Mouse (Mus musculus) testis, postnatal 10 days (tissue): Measurements from ENCODE around the gene Igf1r.

ENCODE experiments used
- DNase-seq: peaks from one replicate; pipeline ENCODE4 v3.0.0; 2021; ENCODE audit warnings: low spot score

Gene Igf1r

GRCm38 (mm10) chr7:68228491-68228890, 275.9 kb downstream of the Igf1r start:
- no peak for DNase-seq

DNA sequence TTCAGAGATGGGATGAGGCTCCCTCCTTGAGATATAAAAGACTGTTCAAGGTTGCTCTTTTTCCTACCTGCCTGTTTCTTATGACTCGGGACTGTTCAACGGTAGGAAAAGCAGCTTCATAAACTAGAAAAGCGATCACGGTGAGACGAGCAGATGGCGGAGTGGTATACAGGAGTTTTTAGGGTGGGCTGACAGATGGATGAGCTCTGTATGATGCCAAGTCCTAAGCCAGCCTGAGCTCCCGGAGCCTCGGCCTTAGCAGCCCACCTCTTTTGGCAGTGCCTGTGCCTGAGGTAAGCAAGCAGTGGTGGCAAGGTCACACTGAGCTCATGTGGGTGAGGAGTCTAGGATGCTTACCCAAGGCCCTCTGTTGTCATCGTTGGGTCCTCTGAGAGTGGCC, 278.2 kb downstream of the Igf1r start:
- DNase-seq, result no peak

GRCm38 (mm10) chr7:68232521-68232920, 279.9 kb downstream of the Igf1r start:
- DNase-seq, result no peak

DNA sequence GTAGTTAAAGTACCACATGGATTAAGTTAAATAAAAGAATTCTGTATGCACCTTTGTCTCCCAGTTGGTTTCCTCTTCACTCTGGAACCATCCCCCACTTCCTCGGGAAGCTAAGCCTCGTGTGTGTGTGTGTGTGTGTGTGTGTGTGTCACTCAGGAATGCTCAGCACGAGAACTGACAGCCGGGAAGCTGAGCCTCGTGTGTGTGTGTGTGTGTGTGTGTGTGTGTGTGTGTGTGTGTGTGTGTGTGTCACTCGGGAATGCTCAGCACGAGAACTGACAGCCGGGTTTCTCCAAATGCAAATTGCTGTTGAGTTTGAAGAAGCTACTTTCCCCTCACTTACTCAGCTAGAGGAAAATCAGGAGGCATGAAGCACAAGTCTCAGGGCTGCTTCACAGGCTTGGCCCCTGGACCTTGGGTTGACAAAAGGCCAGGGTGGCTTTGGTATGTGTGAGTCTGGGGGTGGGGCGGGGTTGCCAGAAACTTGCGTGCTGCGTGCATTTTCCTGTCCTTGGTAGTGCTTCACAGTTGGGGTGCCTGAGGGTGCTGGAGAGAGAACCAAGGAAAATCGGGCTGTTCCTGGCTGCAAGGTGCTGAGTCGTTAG, 281.1 kb downstream of the Igf1r start:
- DNase-seq, result no peak

DNA sequence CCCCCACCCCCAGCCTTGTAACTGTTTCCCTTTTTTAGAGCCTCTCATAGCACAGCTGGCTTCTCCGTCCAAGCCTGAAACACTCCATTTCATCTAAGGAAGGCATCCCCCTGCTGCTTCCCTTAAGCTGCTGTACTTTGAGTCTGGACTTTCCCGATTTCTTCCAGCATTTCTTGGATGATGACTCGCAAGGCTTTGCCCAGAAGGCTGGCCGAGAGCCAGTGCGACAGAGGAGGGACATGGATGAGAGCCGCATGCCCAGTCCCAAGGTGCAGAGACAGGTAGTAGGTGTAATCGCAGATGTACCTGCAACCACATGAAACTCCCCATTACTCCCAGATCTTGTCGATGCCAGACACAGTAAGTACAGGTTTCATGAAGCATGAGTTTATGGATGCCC, 284.2 kb downstream of the Igf1r start:
- DNase-seq, result no peak

DNA sequence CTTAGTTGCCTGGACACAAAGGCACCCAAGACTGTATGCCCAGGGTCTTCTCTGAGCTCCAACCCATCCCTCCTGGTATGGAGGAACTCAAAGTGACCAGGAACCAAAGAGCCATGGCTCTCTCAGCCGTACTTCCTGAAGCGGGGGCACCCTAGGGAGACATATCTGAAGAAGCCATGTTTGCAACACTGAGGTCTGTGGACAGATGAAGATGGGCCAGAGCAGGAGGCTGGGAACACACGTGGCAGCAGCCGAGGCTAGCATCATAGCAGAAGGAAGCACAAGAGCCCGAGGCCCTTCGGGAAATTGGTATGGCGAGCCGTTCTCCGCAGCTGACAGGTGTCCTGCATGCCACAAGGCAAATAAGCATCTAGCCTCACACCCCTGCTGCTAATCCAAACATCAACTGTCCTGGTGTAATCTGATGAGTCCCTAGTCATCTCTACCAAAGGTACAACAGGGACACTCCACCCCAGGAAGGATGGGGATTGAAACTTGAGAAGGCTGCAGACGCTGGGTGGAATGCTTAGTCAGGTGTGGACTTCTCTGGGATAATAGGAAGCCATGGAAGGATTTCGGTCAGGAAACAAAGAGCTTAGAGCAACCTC, 286.7 kb downstream of the Igf1r start:
- no peak for DNase-seq

DNA sequence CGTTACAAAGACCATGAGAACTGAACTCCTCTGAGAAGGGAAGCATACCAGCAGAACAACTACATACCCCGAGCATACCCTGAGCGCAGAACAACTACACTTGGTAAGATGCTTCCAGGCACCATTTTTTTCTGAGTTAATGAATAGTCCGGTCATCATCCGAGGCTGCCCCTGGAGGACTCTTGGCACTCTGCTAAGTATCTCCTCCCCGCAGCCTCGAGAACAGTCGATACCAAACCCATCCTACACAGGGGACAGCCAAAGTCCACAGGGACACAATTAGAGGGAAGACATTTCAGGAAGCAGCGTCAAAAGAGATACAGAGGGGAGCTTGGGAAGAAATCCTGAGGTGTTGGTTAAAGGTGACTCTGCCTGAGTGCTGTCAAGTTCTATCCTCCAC, 288.6 kb downstream of the Igf1r start:
- no peak for DNase-seq

DNA sequence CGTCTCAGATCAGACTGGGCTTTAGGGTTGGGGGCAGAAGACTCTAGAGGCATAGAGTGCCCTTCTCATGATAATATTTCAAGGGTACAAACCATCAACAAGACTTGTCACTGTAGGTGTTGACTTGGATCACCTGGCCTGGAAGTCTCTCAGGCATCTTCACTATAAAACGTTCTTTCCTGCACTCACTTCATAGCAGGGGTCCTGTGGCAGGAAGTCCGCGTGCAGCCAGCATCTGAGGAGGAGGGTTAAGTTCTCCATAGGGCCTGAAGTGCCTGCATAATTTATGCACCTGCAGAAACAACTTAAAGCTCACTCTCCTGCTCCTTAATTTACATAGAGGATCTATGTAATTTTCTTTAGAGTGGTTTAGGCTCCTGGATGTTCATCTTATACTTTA, 293.1 kb downstream of the Igf1r start:
- DNase-seq, result no peak

- no peak for DNase-seq
Measured at GRCm38 (mm10) chr7:68246249-68246648, 293.6 kb downstream of the Igf1r start.

- no peak for DNase-seq
Measured at GRCm38 (mm10) chr7:68250411-68250810, 297.8 kb downstream of the Igf1r start.

GRCm38 (mm10) chr7:68250902-68251301, 298.3 kb downstream of the Igf1r start:
- no peak for DNase-seq

DNA sequence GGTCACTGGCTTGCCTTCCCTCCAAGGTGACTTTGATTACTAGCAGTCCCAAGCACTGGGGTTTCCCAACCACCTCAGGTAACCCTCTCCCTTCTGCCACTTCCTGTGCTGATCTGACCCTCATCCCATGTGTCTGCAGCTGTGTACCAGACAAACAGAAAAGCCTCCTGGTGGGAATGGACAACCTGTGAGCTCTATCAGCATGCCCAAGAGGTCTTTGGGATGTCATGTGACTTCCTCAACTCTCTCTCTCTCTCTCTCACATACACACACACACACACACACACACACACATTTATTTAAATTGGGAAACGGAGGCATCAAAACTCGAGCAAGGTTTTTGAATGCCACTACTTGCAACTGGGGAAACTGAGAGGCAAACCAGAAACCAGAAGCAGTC, 305.1 kb downstream of the Igf1r start:
- DNase-seq, result no peak

DNA sequence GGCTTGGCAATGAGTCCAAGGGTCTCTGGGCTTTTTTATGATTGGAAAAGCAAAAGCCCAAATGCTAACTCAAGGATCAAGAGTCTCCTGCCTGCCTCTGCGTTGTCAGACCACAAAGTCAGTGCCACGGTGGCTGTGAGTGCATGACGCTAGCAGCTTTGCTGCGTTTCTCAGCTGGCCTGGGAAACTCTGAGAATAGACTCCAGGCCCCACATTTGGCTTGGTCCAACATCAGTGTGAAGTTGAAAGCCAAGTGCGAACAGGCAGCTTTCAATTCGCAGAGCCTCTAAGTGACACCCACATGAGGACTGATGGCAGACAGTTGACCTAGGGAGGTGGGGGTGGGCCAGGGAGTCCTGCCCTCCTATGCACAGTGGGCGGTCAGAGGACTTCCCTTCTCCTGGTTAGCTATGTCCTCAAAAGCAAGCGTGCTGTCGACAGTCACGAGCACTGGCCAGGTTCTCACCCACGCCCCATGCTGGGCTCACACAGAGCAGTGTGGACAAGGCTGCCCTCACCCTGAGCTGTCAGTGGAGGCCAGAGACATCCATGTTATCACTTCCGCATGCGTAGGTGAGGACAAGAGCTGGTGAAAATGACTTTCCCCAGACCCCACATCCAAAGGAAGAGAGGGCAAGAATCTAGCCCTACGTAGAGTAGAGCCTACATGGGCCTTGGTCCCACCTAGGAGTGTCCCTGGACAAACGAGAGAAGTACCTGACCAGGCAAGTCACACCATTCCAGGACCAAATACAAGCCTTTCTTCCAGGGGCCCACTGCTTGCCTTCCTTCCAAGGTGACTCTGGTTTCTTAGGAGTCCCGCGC, 305.9 kb downstream of the Igf1r start:
- no peak for DNase-seq

GRCm38 (mm10) chr7:68259523-68260081, 307.0 kb downstream of the Igf1r start:
- no peak for DNase-seq

GRCm38 (mm10) chr7:68262612-68263200, 310.1 kb downstream of the Igf1r start:
- DNase-seq, result no peak

DNA sequence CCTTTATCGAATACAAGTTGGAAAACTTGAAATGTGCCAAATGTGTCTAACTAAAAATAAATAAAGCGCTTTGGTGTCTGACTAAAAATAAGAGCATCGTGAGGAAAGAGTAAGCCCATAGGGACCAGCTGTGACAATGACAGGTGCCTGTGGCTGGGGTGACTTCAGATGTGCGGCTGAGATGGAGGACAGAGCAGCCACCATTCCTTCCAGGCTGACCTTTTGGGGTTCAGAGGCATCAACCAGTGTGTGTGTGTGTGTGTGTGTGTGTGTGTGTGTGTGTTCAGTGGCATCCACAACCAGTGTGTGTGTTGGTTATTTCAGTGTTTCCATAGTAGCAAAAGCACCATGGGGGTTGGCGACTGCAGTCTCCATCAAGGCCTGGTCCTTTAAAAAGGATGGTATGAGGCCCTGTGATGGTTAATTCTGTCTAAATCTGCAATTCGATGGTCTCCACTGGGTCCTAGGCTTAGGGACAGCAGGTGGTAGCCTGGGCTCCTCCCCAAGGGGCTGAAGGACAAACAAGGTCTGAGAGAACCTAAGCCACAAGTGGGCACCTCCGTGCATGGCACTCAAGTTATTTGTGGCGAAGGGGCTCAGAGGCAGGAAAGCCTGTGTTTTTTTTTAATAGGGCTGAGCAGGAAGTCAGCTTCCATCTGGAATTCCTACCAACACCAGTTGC, 310.9 kb downstream of the Igf1r start:
- DNase-seq, result no peak

- DNase-seq, result peak; percentile 68
Measured at GRCm38 (mm10) chr7:68264028-68264453, 311.4 kb downstream of the Igf1r start, which contains the start of gene Pgpep1l. Pgpep1l (minus strand) TSS chr7:68264233.

GRCm38 (mm10) chr7:68264531-68264930, 311.9 kb downstream of the Igf1r start:
- peak; percentile 58 for DNase-seq

DNA sequence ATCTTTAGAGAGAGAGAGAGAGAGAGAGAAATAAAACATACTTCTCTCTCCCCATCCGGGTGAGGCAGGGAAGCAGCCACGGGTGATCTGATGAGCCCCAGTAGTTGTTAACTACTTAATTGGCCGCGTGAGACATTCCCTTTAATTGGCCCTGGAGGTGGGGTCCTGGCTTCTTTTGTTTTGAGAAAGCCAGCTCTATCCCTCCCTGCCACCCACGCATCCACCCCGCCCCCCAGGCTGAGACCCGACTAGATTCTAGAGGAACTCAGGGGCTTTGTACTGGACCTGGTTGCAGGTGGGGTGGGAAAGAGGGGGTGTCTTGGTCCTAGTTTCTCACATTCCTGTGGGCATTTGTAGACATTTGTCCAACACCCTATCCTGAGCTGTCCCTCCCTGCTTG, 312.8 kb downstream of the Igf1r start:
- DNase-seq, result no peak

DNA sequence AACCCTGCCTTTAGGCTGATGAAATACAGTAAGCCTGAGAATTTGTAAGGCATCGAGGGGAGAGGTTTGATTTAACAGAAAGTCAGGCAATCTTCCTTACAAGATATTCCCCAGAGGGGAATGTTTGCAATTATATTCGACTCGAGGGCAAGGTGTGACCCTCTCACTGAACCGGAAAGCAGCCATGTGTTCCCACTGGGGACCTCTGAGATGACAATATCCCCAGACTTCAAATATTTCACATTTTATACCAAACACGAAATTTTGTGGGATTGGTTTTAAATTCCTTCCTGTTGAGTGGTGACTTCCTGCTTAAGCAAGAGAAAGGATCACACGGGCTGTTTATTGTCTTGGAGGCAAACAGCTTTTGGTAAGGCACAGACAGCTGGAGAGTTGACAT, 314.1 kb downstream of the Igf1r start:
- DNase-seq, result no peak

DNA sequence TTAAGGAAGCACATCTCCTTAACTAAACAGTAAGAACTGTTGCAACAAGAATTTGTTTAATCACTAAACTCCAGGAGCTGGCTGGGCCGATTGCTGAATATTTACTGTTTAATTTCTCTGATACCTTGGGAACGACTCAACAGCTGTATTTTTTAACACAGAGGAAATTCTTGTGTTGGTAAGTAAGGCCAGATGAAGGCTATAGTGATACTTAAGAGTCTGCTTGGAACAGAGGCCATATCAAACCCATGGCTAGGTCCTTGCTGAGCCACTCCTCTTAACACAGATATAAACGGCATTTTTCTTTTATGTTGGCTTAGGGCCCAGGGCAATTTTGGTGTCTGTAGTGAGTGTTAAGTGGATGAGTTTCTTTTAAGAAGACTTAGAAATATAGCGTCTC, 317.9 kb downstream of the Igf1r start:
- DNase-seq, result no peak

GRCm38 (mm10) chr7:68271816-68272215, 319.2 kb downstream of the Igf1r start:
- no peak for DNase-seq
